Mouse (Mus musculus): ENCODE results near the gene Mcrip1. TPM values are rescaled to one million over a fixed set of nuclear protein-coding genes. Genes with fewer than 3 reads are reported as not detected.
"Not testable (repeated sequence)": the region's sequence is repeated elsewhere in the genome, so short reads cannot be mapped to it uniquely, and the experiment has no call there.

Gene Mcrip1
- polyA plus RNA-seq, 1 experiment, result 117 TPM

- no peak for DNase-seq (ENCODE audit: low spot score)
Measured at GRCm38 (mm10) chr11:120575046-120575445, 25.5 kb upstream of the Mcrip1 start.

- no peak for DNase-seq (ENCODE audit: low spot score)
Measured at GRCm38 (mm10) chr11:120574278-120574600, 24.7 kb upstream of the Mcrip1 start.

- DNase-seq (ENCODE audit: low spot score), result no peak
Measured at GRCm38 (mm10) chr11:120573585-120574277, 24.2 kb upstream of the Mcrip1 start.

GRCm38 (mm10) chr11:120572752-120573584, 23.4 kb upstream of the Mcrip1 start, which contains the start of gene P4hb:
P4hb (minus strand) TSS chr11:120573253.
- peak; percentile 99 for DNase-seq (ENCODE audit: low spot score)

GRCm38 (mm10) chr11:120572417-120572751, 22.9 kb upstream of the Mcrip1 start:
- no peak for DNase-seq (ENCODE audit: low spot score)

GRCm38 (mm10) chr11:120571754-120572416, 22.4 kb upstream of the Mcrip1 start:
- no peak for DNase-seq (ENCODE audit: low spot score)

- no peak for DNase-seq (ENCODE audit: low spot score)
Measured at GRCm38 (mm10) chr11:120571122-120571521, 21.6 kb upstream of the Mcrip1 start.

GRCm38 (mm10) chr11:120568324-120568723, 18.8 kb upstream of the Mcrip1 start:
- DNase-seq (ENCODE audit: low spot score), result no peak

- no peak for DNase-seq (ENCODE audit: low spot score)
Measured at GRCm38 (mm10) chr11:120565114-120565513, 15.6 kb upstream of the Mcrip1 start.

- no peak for DNase-seq (ENCODE audit: low spot score)
Measured at GRCm38 (mm10) chr11:120562949-120563348, 13.4 kb upstream of the Mcrip1 start.

GRCm38 (mm10) chr11:120560952-120561728, 11.6 kb upstream of the Mcrip1 start:
- DNase-seq (ENCODE audit: low spot score), result no peak

- not testable (repeated sequence) for DNase-seq (ENCODE audit: low spot score)
Measured at GRCm38 (mm10) chr11:120558843-120559242, 9.3 kb upstream of the Mcrip1 start.

GRCm38 (mm10) chr11:120555260-120555659, 5.7 kb upstream of the Mcrip1 start:
- no peak for DNase-seq (ENCODE audit: low spot score)

GRCm38 (mm10) chr11:120554834-120555233, 5.3 kb upstream of the Mcrip1 start:
- DNase-seq (ENCODE audit: low spot score), result no peak

GRCm38 (mm10) chr11:120552736-120553135, 3.2 kb upstream of the Mcrip1 start:
- DNase-seq (ENCODE audit: low spot score), result no peak

- no peak for DNase-seq (ENCODE audit: low spot score)
Measured at GRCm38 (mm10) chr11:120550810-120551440, 1.4 kb upstream of the Mcrip1 start, which contains the start of gene Ppp1r27. Ppp1r27 (minus strand) TSS chr11:120551132.

- no peak for DNase-seq (ENCODE audit: low spot score)
Measured at GRCm38 (mm10) chr11:120549986-120550809, 671 bp upstream of the Mcrip1 start.

- no peak for DNase-seq (ENCODE audit: low spot score)
Measured at GRCm38 (mm10) chr11:120548786-120549167, 750 bp downstream of the Mcrip1 start.

- DNase-seq (ENCODE audit: low spot score), result no peak
Measured at GRCm38 (mm10) chr11:120548214-120548613, 1.3 kb downstream of the Mcrip1 start.

GRCm38 (mm10) chr11:120547469-120547868, 2.1 kb downstream of the Mcrip1 start:
- DNase-seq (ENCODE audit: low spot score), result no peak

All from urinary bladder, adult 2 months (tissue).